Mouse (Mus musculus) intestine, embryonic 14.5 days (tissue): Measurements from ENCODE around the gene Pcbp2. TPM values are rescaled to one million over a fixed set of nuclear protein-coding genes. Genes with fewer than 3 reads are reported as not detected.

Experiments used
- ATAC-seq: fragments of 200-750 bp; cut with Nextera tagmentation; replicated peaks from 2 replicates; pipeline ENCODE4 v1.8.0; 2017; ENCODE audit warnings: low read depth, moderate number of reproducible peaks, moderate TSS enrichment, moderate library complexity; ENCODE audit not compliant: low FRiP score, low TSS enrichment
- DNase-seq: peaks from one replicate; pipeline ENCODE4 v3.0.0-alpha.2; 2018; ENCODE audit warnings: low spot score
- H3K27ac ChIP-seq: fragments of 300-500 bp; sonication (generic); 2 replicates; pipeline ENCODE4 v1.5.1; 2014; ENCODE audit warnings: low read depth, mild to moderate bottlenecking, control low read depth
- H3K27me3 ChIP-seq: fragments of 300-500 bp; sonication (generic); replicated peaks from 2 replicates; pipeline ENCODE4 v1.6.1; 2014; ENCODE audit warnings: low read length, control low read depth; ENCODE audit not compliant: control insufficient read depth, insufficient read depth
- H3K36me3 ChIP-seq: fragments of 300-500 bp; sonication (generic); 2 replicates; pipeline ENCODE4 v1.6.1; 2014; ENCODE audit warnings: low read length, control low read depth; ENCODE audit not compliant: control insufficient read depth, insufficient read depth
- H3K4me1 ChIP-seq: fragments of 300-500 bp; sonication (generic); replicated peaks from 2 replicates; pipeline ENCODE4 v1.6.1; 2014; ENCODE audit warnings: low read length, control low read depth, mixed read lengths; ENCODE audit not compliant: control insufficient read depth, insufficient read depth
- H3K4me2 ChIP-seq: fragments of 300-500 bp; sonication (generic); 2 replicates; pipeline ENCODE4 v1.6.1; 2014; ENCODE audit warnings: low read length
- H3K4me3 ChIP-seq: fragments of 300-500 bp; sonication (generic); 2 replicates; pipeline ENCODE4 v1.5.1; 2014; ENCODE audit warnings: low read depth, low read length, control low read depth, mixed read lengths
- H3K9ac ChIP-seq: fragments of 300-500 bp; sonication (generic); 2 replicates; pipeline ENCODE4 v1.6.1; 2014; ENCODE audit warnings: mild to moderate bottlenecking, low read length
- H3K9me3 ChIP-seq: fragments of 300-500 bp; sonication (generic); 2 replicates; pipeline ENCODE4 v1.6.1; 2016; ENCODE audit warnings: low read length, control low read depth; ENCODE audit not compliant: control insufficient read depth
- WGBS: fragments of 180-500 bp; shearing (Covaris S2); extraction: QIAGEN DNeasy Blood & Tissue Kit; methylation state at CpG from one replicate; pipeline ENCODE4 v1.1.7; 2014; 5-methylcytosine and 5-hydroxymethylcytosine counted together
- polyA plus RNA-seq: library from polyadenylated mRNA; unstranded; fragments of >200 nt; fragmentation: Nextera tagmentation; extraction: Ambion mirVana; gene quantifications from 2 replicates; pipeline ENCODE4 v1.2.1, GENCODE M21; 2014

Pcbp2 gene
- polyA plus RNA-seq, 1 experiment from 2014 or later = 275 TPM

- Histone ChIP-seq H3K4me3 (peak overlapping the region; percentile 87), H3K4me2 (peak overlapping the region; percentile 85), H3K27ac (peak overlapping the region; percentile 98), H3K36me3 (peaks cover 32% of the 10 kb centered on the region), H3K9me3 (no peaks in the 10 kb centered on the region), H3K27me3 (no peaks in the 10 kb centered on the region), H3K9ac (peak overlapping the region; percentile 97), H3K4me1 (peaks cover 11% of the 10 kb centered on the region; the same call in 1 of the 2 replicates)
- ATAC-seq (no peak), DNase-seq (no peak)
- 0% methylated on average over 10 of the region's 10 CpGs for WGBS
These were observed 931 bp downstream of the Pcbp2 start for GRCm38 (mm10) chr15:102471295-102471645.

- Histone ChIP-seq H3K36me3 (peaks cover 37% of the 10 kb centered on the region), H3K4me2 (peak overlapping the region; percentile 85), H3K27me3 (no peaks in the 10 kb centered on the region), H3K4me3 (peak overlapping the region; percentile 87), H3K9ac (peak overlapping the region; percentile 97), H3K4me1 (peaks cover 11% of the 10 kb centered on the region; the same call in 1 of the 2 replicates), H3K9me3 (no peaks in the 10 kb centered on the region), H3K27ac (no peak overlapping the region)
- DNase-seq (no peak), ATAC-seq (no peak)
These were observed 1.4 kb downstream of the Pcbp2 start for GRCm38 (mm10) chr15:102471727-102472126.

GRCm38 (mm10) chr15:102473246-102473645, 2.9 kb downstream of the Pcbp2 start:
- Histone ChIP-seq H3K27me3 (no peaks in the 10 kb centered on the region), H3K4me1 (peaks cover 11% of the 10 kb centered on the region; the same call in 1 of the 2 replicates), H3K36me3 (peaks cover 52% of the 10 kb centered on the region), H3K4me2 (no peak overlapping the region), H3K9ac (no peak overlapping the region), H3K4me3 (no peak overlapping the region), H3K27ac (no peak overlapping the region), H3K9me3 (no peaks in the 10 kb centered on the region)
- WGBS = 76% methylated on average over 2 of the region's 2 CpGs
- DNase-seq (no peak), ATAC-seq (no peak)

GRCm38 (mm10) chr15:102474520-102474919, 4.2 kb downstream of the Pcbp2 start:
- Histone ChIP-seq H3K4me2 (no peak overlapping the region), H3K27me3 (no peaks in the 10 kb centered on the region), H3K27ac (no peak overlapping the region), H3K4me3 (no peak overlapping the region), H3K9ac (no peak overlapping the region), H3K4me1 (peaks cover 11% of the 10 kb centered on the region; the same call in 1 of the 2 replicates), H3K36me3 (peaks cover 65% of the 10 kb centered on the region), H3K9me3 (no peaks in the 10 kb centered on the region)
- DNase-seq (no peak), ATAC-seq (no peak)
- 96% methylated on average over 2 of the region's 2 CpGs for WGBS

- no peak for DNase-seq
- no peaks in the 10 kb centered on the region for H3K27me3 ChIP-seq
- H3K9me3 ChIP-seq = no peaks in the 10 kb centered on the region
- no peaks in the 10 kb centered on the region for H3K4me1 ChIP-seq
- no peak overlapping the region for H3K9ac ChIP-seq
- no peak for ATAC-seq
- 89% methylated on average over 3 of the region's 3 CpGs for WGBS
- H3K27ac ChIP-seq = no peak overlapping the region
- H3K4me2 ChIP-seq = no peak overlapping the region
- H3K36me3 ChIP-seq = peaks cover 95% of the 10 kb centered on the region
- no peak overlapping the region for H3K4me3 ChIP-seq
These were observed 12.8 kb downstream of the Pcbp2 start for GRCm38 (mm10) chr15:102483136-102483535.

GRCm38 (mm10) chr15:102485853-102486252, 15.5 kb downstream of the Pcbp2 start:
- no peak for ATAC-seq
- peaks cover 95% of the 10 kb centered on the region for H3K36me3 ChIP-seq
- no peak overlapping the region for H3K4me3 ChIP-seq

GRCm38 (mm10) chr15:102487664-102488063, 17.3 kb downstream of the Pcbp2 start:
- H3K4me3 ChIP-seq = no peak overlapping the region
- no peak overlapping the region for H3K27ac ChIP-seq
- no peak for DNase-seq
- no peaks in the 10 kb centered on the region for H3K27me3 ChIP-seq
- H3K9me3 ChIP-seq = no peaks in the 10 kb centered on the region
- H3K4me2 ChIP-seq = no peak overlapping the region
- H3K9ac ChIP-seq = no peak overlapping the region
- H3K4me1 ChIP-seq = no peaks in the 10 kb centered on the region
- WGBS = 58% methylated on average over 1 of the region's 1 CpGs
- ATAC-seq = no peak
- peaks cover 95% of the 10 kb centered on the region for H3K36me3 ChIP-seq

More at GRCm38 (mm10) chr15:102485853-102486252, 15.5 kb downstream of the Pcbp2 start:
- 88% methylated on average over 12 of the region's 12 CpGs for WGBS
- Histone ChIP-seq H3K4me2 (no peak overlapping the region), H3K27ac (no peak overlapping the region), H3K4me1 (no peaks in the 10 kb centered on the region), H3K9ac (no peak overlapping the region), H3K27me3 (no peaks in the 10 kb centered on the region), H3K9me3 (no peaks in the 10 kb centered on the region)
- DNase-seq = no peak

GRCm38 (mm10) chr15:102498322-102498721, 28.0 kb downstream of the Pcbp2 start:
- Histone ChIP-seq H3K27ac (no peak overlapping the region), H3K36me3 (peaks cover 99% of the 10 kb centered on the region)

GRCm38 (mm10) chr15:102499370-102499769, 29.0 kb downstream of the Pcbp2 start:
- WGBS = 64% methylated on average over 3 of the region's 3 CpGs
- no peak overlapping the region for H3K9ac ChIP-seq
- peaks cover 99% of the 10 kb centered on the region for H3K36me3 ChIP-seq
- H3K9me3 ChIP-seq = no peaks in the 10 kb centered on the region
- ATAC-seq (no peak), DNase-seq (no peak)
- H3K4me3 ChIP-seq = no peak overlapping the region
- no peaks in the 10 kb centered on the region for H3K4me1 ChIP-seq
- H3K27me3 ChIP-seq = no peaks in the 10 kb centered on the region
- H3K27ac ChIP-seq = no peak overlapping the region
- H3K4me2 ChIP-seq = no peak overlapping the region

More at GRCm38 (mm10) chr15:102498322-102498721, 28.0 kb downstream of the Pcbp2 start:
- ATAC-seq (no peak), DNase-seq (no peak)
- no peak overlapping the region for H3K9ac ChIP-seq
- H3K27me3 ChIP-seq = no peaks in the 10 kb centered on the region
- no peaks in the 10 kb centered on the region for H3K9me3 ChIP-seq
- H3K4me1 ChIP-seq = no peaks in the 10 kb centered on the region
- 91% methylated on average over 3 of the region's 3 CpGs for WGBS
- H3K4me2 ChIP-seq = no peak overlapping the region
- no peak overlapping the region for H3K4me3 ChIP-seq
